Mouse (Mus musculus): ENCODE measurements around the gene D630045J12Rik. TPM values are rescaled to one million over a fixed set of nuclear protein-coding genes. Genes with fewer than 3 reads are reported as not detected.

Gene D630045J12Rik
- 5.9 and 6.2 TPM in 2 replicates for polyA plus RNA-seq (2014; fragmentation: Nextera tagmentation; extraction: Ambion mirVana)

DNA sequence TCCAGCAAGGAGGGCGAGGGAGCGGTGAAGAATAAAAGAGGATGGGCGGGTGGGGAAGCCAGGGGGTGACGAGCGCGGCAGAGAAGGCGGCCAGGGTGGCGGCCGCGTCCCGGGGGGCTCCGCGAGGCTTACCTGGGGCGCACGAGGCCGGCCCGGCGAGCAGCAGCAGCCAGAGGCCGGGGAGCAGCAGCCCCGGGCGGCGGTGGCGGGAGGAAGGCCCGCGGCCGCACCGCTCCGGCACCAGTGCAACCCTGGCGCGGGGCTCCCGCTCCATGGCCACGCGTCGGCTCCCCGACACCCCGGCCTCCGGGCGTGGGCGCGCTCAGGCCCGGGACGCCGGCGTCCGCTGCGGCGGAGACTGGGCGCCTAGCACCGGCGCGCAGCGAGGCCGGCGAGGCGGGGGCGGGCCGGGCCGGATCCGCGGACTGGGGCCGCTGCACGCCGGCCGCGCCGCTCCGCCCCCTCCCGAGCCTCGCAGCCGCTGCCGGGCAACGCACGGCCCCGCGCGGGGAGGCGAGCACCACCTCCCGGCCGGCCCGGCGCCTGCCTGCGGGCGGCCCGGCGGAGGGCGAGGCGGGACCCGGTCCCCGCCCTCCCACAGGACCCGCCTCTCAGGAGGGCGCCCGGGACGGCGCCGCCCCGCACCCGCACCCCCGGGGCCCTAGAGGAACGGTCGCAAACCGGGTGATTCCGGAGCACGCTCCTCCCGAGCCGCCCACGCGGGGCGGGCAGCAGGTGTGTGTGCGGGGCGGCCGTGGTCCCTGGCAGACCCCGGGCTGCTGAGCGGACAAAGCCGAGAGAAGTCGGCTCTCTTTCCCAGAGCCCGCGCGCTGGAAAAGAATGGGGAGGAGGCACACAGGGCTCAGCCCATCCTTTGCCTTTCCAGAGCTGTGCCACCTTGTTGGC, at the start of gene D630045J12Rik:
Gene D630045J12Rik, minus strand, starts transcription at position 274 of the 906 bp plus-strand sequence.
- Histone ChIP-seq H3K4me3 (ENCODE audit: low read depth, low read length) (peak within 1 kb of the TSS; percentile 84), H3K9me3 (ENCODE audit: low read depth, low read length) (no peaks in the 10 kb centered on the region), H3K27ac (ENCODE audit: low read depth) (peak within 1 kb of the TSS; percentile 73; the same call in 1 of the 2 replicates), H3K27me3 (ENCODE audit: insufficient read depth, low read length) (no peaks in the 10 kb centered on the region), H3K36me3 (ENCODE audit: insufficient read depth) (no peaks in the 10 kb centered on the region; the same call in 1 of the 2 replicates), H3K4me1 (ENCODE audit: insufficient read depth) (no peaks in the 10 kb centered on the region), H3K9ac (peak within 1 kb of the TSS; percentile 88), H3K4me2 (peak within 1 kb of the TSS; percentile 71)
- DNase-seq (peak; percentile 91), ATAC-seq (ENCODE audit: insufficient read depth) (peak; percentile 98)
- WGBS: 1% methylated on average over 98 of the region's 118 CpGs
- no peak for TF ChIP-seq CTCF (IDR thresholded peaks at IDR 0.05; ENCODE audit: low read depth)

DNA sequence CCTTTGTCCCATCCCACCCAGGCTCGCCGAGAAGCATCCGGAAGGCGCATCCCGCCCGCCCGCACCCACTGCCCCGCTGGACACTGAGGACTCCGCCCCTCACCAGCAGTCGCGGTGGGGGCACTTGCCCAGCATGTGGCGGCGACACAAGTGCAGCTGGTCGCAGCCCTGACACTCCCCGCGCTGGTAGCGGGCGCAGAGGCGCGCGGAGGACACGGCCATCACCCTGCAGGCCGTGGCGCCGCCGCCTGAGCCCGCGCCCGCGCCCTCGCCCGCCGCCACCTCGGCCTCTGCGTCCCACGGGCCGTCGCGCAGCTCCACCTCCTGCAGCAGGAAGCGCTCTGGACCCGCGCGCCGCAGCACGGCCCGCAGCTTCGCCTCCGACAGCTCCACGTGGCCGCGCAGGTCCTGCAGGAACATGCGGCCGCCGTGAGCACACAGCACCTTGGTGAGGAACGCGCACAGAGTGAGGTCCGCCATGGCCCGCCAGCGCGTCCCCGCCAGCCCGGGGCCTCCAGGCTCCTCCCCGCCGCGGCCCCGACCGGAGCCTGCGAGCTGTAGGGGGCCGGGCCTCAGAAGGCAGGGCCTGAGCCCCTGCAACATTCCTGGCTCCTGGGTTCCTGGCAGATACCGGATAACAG, 45.1 kb upstream of the D630045J12Rik start, which contains the start of gene Zc3hav1l:
Gene Zc3hav1l, minus strand, starts transcription at position 499 of the 641 bp plus-strand sequence.
- H3K27me3 ChIP-seq (ENCODE audit: insufficient read depth, low read length): no peaks in the 10 kb centered on the region
- peak; percentile 98 for ATAC-seq (ENCODE audit: insufficient read depth)

DNA sequence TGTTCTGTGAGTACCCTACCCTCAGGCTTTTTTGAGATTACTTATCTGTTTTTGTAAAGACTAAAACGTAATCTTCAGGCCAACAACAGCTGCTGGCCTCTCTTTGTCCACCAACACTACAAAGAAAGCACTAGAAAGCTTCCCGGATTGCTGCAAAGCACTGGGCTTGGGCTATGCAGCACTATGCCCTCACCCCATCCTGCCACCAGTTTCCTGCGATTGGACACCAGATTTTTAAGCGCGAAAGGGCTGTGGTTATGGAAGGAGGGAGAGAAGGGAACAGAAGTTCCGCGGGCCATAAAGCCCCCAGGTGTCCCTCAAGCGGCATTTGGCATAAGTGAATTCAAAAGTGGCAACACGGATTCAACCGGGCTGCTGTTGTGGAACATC, 44.4 kb upstream of the D630045J12Rik start:
- TF ChIP-seq CTCF (IDR thresholded peaks at IDR 0.05; ENCODE audit: low read depth): no peak
- peak; percentile 74 for DNase-seq
- H3K9ac ChIP-seq: peak overlapping the region; percentile 96
- under 1% methylated on average over 10 of the region's 10 CpGs for WGBS
- peak overlapping the region; percentile 92 for H3K4me3 ChIP-seq (ENCODE audit: low read depth, low read length)
- ATAC-seq (ENCODE audit: insufficient read depth): peak; percentile 37
- H3K4me2 ChIP-seq: peak overlapping the region; percentile 83
- peak overlapping the region; percentile 99 for H3K27ac ChIP-seq (ENCODE audit: low read depth)
- no peaks in the 10 kb centered on the region for H3K9me3 ChIP-seq (ENCODE audit: low read depth, low read length)
- H3K4me1 ChIP-seq (ENCODE audit: insufficient read depth): 0 out of 2 replicates have a peak, but pooled peaks cover 4% of the 10 kb centered on the region
- H3K36me3 ChIP-seq (ENCODE audit: insufficient read depth): peaks cover 37% of the 10 kb centered on the region
- H3K27me3 ChIP-seq (ENCODE audit: insufficient read depth, low read length): no peaks in the 10 kb centered on the region

More for the DNA sequence above, 45.1 kb upstream of the D630045J12Rik start, which contains the start of gene Zc3hav1l:
- H3K9ac ChIP-seq: peak within 1 kb of the TSS; percentile 96
- H3K27ac ChIP-seq (ENCODE audit: low read depth): peak within 1 kb of the TSS; percentile 99
- H3K9me3 ChIP-seq (ENCODE audit: low read depth, low read length): no peaks in the 10 kb centered on the region
- H3K4me2 ChIP-seq: peak within 1 kb of the TSS; percentile 83
- TF ChIP-seq CTCF (IDR thresholded peaks at IDR 0.05; ENCODE audit: low read depth): no peak
- DNase-seq: peak; percentile 92
- H3K36me3 ChIP-seq (ENCODE audit: insufficient read depth): peaks cover 33% of the 10 kb centered on the region
- H3K4me1 ChIP-seq (ENCODE audit: insufficient read depth): 0 out of 2 replicates have a peak, but pooled peaks cover 4% of the 10 kb centered on the region
- H3K4me3 ChIP-seq (ENCODE audit: low read depth, low read length): peak within 1 kb of the TSS; percentile 92
- WGBS: under 1% methylated on average over 57 of the region's 70 CpGs

GRCm38 (mm10) chr6:38297580-38298245, 43.9 kb upstream of the D630045J12Rik start:
- Histone ChIP-seq H3K27me3 (ENCODE audit: insufficient read depth, low read length) (no peaks in the 10 kb centered on the region), H3K4me2 (peak overlapping the region; percentile 83), H3K9ac (peak overlapping the region; percentile 96), H3K4me3 (ENCODE audit: low read depth, low read length) (peak overlapping the region; percentile 92), H3K27ac (ENCODE audit: low read depth) (peak overlapping the region; percentile 99), H3K4me1 (ENCODE audit: insufficient read depth) (0 out of 2 replicates have a peak, but pooled peaks cover 4% of the 10 kb centered on the region), H3K9me3 (ENCODE audit: low read depth, low read length) (no peaks in the 10 kb centered on the region), H3K36me3 (ENCODE audit: insufficient read depth) (peaks cover 42% of the 10 kb centered on the region)
- no peak for TF ChIP-seq CTCF (IDR thresholded peaks at IDR 0.05; ENCODE audit: low read depth)
- ATAC-seq (ENCODE audit: insufficient read depth) (no peak), DNase-seq (no peak)
- WGBS: 23% methylated on average over 12 of the region's 12 CpGs

DNA sequence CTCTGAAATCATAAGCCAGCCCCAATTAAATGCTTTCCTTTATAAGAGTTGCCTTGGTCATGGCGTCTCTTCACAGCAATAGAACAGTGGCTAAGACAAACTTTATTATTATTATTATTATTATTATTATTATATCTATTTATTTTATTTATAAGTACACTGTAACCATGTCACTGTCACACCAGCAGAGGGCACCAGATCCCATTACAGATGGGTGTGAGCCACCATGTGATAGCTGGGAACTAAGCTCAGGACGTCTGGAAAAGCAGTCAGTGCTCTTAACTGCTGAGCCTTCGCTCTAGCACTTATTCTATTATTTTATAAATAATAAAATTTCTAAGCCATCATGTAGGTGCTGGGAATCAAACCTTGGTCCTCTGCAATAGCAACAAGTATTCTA, 39.9 kb upstream of the D630045J12Rik start:
- WGBS: 63% methylated on average over 3 of the region's 3 CpGs
- Histone ChIP-seq H3K27me3 (ENCODE audit: insufficient read depth, low read length) (no peaks in the 10 kb centered on the region), H3K36me3 (ENCODE audit: insufficient read depth) (peaks cover 83% of the 10 kb centered on the region), H3K4me1 (ENCODE audit: insufficient read depth) (0 out of 2 replicates have a peak, but pooled peaks cover 4% of the 10 kb centered on the region), H3K9ac (no peak overlapping the region), H3K9me3 (ENCODE audit: low read depth, low read length) (no peaks in the 10 kb centered on the region), H3K27ac (ENCODE audit: low read depth) (no peak overlapping the region), H3K4me3 (ENCODE audit: low read depth, low read length) (no peak overlapping the region), H3K4me2 (no peak overlapping the region)
- 0 out of 2 replicates have a peak, but pooled peaks have one; percentile 18 for TF ChIP-seq CTCF (IDR thresholded peaks at IDR 0.05; ENCODE audit: low read depth)
- ATAC-seq (ENCODE audit: insufficient read depth): no peak
- no peak for DNase-seq

DNA sequence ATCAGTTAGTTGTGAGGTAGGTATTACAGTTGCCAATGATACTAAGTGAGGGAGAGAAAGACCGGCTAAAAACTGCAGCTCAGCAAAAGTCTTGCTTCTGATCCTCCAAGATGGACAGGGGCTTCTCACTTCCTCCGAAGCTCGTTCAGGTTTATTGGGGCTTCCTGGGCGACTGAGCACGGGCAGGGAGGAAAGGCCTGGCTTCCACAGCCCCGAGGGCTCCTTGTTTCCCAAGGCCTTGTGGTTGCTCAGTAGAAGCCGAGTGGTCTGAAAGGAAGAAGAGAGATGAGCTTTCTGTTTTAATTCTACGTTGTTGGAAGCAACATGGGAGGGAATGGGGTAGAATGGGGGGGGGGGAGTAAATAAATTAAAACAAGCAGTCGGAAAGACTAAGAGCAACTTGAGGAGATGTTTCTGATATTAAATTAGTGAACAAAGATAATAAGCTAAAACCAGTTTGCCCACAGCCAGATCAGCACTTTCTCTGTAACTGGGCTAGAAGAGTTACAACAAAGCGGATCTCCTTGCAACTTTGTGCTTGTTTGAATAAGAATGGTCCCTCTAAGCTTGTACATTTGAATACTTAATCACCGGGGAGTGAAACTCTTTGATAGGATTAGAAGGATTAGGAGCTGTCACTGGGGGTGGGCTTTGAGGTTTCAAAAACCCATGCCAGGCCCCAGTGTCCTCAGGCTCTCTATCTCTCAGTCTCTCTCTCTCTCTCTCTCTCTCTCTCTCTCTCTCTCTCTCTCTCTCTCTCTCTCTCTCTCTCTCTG, 39.2 kb upstream of the D630045J12Rik start:
- Histone ChIP-seq H3K27me3 (ENCODE audit: insufficient read depth, low read length) (no peaks in the 10 kb centered on the region), H3K9me3 (ENCODE audit: low read depth, low read length) (no peaks in the 10 kb centered on the region), H3K9ac (no peak overlapping the region), H3K4me2 (no peak overlapping the region), H3K4me3 (ENCODE audit: low read depth, low read length) (no peak overlapping the region), H3K4me1 (ENCODE audit: insufficient read depth) (0 out of 2 replicates have a peak, but pooled peaks cover 4% of the 10 kb centered on the region), H3K27ac (ENCODE audit: low read depth) (no peak overlapping the region), H3K36me3 (ENCODE audit: insufficient read depth) (peaks cover 88% of the 10 kb centered on the region)
- WGBS: 63% methylated on average over 11 of the region's 11 CpGs
- ATAC-seq (ENCODE audit: insufficient read depth) (no peak), DNase-seq (no peak)
- TF ChIP-seq CTCF (IDR thresholded peaks at IDR 0.05; ENCODE audit: low read depth): no peak

Measured in lung, embryonic 14.5 days (tissue).